Mouse (Mus musculus): ENCODE data around the gene Gm49358.

Gene Gm49358

GRCm38 (mm10) chr10:86880071-86880806 lies 116.5 kb downstream of the Gm49358 start:
- DNase-seq: no peak

DNA sequence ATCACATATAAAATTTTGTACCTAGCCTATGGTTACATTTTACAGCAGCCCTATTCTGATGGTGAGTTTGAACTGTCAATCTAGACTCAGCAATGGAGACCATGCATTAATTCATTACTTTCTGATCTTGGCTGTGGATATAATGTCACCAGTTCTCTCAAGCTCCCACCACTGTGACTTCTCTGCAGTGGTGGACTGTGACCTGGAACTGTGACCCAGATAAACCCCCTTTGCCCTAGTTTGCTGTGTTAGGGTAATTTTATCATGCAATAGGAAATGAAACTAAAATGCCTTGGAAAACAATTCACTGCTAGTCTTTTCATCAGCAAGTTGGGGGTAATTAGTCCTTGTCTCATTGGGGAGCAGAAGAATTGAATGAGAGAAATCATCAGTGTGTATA lies 117.7 kb downstream of the Gm49358 start:
- no peak for DNase-seq
